Mouse (Mus musculus) B cell, adult 2 months (primary cell): Measurements from ENCODE around the gene Rhag.

ENCODE experiments used
- DNase-seq, 2 experiments: peaks; one replicate each; pipeline ENCODE4 v3.0.0; 2022

Gene Rhag

DNA sequence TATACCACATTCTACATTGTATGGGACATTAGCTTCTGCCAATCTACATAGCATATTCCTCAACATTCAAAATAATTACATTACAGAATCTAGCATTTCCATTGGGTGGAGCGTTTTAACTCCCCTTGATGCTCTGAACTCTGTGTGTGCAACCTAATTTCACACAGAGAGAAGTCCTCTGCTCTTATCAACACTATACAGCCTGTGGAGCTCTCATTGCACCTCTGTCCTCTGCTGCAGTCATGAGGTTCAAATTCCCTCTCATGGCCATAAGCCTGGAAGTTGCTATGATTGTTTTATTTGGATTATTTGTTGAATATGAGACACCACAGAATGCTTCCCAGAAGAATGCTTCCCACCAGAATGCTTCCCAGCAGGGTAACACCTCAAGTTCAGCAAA, at the start of gene Rhag:
Gene Rhag (plus strand): TSS at position 193 of the 400 bp plus-strand sequence.
- no peak for DNase-seq

DNA sequence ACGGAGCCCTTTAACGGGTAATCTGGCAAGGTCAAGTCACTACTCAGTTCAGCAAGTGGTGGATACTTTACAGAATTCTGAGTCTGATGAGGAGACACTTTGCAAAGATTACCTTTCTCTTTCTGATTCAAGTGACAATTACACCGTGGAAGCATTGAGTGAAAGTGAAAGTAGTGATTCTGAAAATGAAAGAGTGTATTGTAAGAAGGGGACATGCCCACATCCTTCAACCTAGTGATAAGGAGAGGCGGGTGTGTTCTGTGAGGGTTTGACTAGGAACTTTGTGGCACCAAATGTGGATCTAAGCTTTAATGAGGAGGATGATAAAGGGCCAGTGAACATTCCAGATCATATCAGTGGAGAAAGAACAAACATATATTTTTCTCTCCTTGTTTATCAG, 47.3 kb upstream of the Rhag start:
- DNase-seq, result no peak

DNA sequence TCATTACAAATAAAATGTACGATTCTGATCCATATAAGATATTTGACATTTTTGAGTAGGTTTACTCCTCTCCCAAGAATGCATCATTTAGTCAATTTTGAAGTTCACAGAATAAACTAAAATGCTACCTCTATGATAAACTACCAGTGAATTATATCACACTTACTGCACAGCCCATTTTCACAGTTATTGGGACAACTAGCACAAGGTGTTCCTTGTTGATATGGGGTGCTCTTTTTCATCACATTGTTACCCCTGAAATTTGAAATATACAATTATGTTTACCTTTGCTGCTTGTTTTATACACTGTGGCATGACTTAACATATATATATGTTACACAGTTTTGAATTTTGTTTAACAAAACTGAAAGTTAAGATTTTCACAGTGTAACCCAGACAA, 43.8 kb upstream of the Rhag start:
- no peak for DNase-seq

DNA sequence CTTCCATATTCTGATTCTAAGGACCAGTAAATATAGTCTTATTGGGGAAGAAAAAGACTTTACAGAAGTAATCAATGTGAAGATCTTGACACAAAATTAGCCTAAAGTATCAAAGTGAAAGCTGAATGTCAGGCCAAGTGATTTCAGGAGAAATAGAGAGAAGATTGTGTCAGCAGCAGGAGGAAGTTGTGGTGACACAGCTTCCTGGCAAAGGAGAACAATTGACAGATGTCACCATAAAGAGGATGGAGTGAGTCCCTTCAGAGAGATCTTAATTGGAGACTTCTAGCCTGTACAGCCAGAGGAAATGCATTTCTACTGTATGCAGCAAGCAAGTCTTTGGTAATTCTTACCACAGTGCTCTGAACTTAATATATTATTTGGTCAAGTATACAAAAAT, 21.0 kb upstream of the Rhag start:
- DNase-seq, result no peak

DNA sequence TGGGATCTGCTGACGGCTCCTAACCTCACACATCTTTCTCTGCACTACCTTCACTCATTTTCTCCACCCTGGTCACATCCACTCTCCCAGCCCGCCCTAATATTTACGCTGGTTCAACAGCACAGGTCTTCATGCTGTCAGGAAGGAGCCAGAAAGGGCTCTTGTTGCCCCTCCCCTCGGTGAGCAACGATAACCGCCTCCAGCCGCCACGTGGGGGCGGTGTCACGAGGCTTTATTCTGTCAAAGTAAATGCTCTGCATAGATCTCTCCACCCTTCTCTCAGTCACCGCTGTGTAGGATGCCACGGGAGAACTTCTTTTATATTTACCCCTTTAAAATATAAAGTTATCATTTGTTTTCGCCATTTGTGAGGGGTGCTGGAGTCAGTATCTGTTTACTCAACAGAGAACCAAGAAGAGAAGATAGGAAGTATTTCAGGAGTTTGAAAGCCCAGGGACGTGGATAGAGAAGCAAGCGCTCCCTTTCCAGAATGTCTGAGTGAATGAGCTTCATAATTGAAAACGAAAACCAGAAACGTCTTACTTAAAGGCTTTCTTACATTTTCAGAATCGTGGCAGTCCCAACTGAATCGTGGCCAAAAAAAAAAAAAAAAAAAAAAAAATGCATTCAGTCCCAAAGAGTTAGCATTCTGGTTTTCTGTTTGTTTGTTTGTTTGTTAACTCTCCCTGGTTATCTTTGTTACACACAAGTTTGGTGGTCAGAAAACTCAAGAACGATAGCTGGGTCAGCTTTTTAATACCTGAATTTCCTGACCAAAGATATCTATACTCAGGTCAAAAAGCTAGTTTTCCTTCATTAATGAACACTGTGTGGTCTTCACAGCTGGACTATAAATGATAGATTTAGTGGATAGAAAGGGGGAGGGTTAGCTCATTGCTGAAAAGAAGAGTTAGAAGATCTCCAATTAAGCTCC, 16.7 kb upstream of the Rhag start:
- peak in 1 of 2 experiments; percentile 2 for DNase-seq

DNA sequence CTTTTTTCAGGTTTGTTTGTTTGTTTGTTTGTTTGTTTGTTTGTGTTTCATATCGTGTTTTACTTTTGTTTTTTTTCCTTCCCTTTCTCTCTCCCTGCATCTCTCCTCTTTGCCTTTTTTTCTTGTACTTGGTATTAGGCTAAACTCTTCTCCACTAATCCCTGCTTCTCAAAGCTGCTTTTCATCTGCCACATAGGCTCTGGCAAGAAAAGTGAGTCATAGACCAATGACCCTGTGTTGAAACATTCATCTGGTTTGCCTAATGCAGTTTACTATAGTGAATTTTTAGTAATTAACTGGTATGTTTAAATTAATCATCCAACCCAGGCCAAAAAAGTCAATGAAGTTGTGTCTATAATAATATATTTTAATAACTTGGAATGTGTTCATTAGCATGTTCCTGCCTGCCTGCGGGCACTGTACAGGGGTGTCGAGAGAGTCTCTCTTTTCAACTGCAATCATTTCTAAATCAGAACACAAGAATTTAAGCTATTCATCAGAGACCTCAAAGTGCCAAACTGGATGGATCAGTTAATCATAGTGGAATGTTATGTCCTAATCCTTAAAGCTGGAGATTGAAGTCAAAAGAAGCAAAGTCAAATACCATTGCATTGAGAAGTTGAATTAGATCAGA, 8.1 kb upstream of the Rhag start:
- DNase-seq, result no peak

DNA sequence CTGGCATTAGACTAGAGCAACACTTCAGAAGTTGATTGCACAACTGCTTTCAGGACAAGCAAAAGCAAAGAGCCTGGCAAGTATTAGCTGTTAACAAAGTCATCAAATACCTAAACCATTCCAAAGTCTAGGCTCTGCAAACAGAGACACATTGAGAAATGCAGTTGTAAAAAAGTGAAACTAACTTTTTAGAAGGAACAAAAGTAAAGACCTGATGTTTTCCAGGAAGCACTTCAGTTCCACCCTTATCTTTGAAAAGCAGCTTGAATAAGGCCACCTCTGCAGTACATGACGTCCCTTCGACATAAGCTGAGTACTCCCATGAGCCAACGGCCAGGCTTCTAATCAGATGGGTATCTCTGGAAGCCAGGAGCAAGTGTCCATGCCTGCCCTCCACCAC, 4.4 kb upstream of the Rhag start:
- no peak for DNase-seq

DNA sequence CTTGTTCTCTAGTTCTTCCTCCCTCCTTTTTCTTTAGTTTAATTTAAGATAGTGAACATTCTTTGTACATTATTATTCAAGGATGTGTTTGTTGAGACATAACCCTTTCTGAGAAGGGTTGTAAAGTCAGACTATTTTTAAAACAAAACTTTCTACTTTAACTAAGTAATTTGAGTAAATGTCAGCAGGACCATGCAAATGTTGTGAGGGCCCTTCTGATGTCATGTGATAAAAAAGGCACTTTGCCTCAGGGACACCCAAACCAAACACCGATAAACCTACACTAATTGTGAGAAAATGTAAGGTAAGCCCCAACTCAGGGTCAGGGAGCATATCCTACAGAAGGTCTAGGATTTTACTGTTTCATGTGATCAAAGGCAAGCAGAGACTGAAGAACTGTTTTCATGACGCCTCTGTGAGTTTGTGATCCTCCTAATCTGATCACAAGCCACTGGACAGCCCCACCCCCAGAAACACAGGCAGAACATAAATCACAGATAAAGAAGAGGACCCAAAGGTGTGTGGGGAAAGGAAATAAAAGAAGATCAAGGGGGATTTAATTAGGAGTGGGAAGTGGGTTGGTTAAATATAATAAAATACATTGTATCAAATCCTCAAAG, 3.9 kb upstream of the Rhag start, which contains the start of gene Crisp2:
Gene Crisp2 (minus strand): TSS at position 51 of the 620 bp plus-strand sequence.
- no peak for DNase-seq

DNA sequence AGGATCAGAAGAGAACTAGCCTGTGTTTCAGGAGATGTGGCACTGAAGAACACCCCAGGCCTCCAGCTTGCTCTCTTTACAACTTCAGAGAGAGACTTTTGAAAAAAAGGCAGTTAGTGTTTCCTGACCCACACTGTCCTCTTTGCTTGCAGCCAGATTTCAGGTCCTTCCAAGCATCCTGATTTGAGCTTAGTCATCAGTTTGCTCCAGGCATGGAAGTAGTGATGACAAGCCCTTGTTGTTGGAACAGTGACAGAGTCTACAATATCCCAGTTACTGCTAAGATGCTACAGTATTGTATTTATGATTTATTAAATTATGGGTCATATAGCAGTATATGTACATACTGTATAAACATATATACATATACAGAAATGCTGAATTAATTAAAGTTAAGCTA, 2.9 kb upstream of the Rhag start:
- DNase-seq, result no peak

DNA sequence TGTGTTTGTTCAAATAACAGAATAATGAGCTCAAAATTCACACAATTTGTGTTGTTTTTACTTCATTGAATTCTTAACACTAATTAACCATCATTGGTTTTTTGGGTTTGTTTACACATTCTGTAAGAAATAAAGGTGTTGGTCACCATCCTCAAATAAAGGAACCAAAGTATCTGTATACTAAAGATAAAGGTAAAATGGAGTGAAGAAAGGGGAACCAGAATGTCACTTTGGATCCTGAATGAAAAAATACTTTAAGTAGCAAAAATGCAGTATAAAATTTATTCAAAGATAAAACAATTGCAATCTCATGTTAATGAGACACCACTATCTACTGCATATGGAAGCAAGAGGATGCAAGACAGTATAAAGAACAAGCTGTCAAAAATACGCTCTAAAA, 634 bp downstream of the Rhag start:
- no peak for DNase-seq

DNA sequence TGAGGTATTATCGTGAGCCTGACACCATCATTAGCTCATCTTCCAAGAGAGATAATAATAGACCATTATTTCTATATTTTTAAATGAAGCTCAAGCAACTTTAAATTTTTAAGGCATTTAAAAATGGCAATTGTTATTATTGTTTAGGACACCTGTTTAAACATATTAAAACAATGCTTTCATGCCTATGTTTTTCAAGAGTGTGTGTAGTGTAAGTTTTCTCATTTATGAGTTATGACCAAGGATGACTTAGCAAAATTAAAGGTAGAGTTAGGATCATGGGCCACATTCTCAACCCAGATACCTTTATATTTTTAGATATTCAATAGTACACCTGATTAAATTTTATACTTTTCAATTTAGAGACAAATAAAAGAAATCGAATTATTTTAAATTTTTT, 1.3 kb downstream of the Rhag start:
- DNase-seq, result no peak

DNA sequence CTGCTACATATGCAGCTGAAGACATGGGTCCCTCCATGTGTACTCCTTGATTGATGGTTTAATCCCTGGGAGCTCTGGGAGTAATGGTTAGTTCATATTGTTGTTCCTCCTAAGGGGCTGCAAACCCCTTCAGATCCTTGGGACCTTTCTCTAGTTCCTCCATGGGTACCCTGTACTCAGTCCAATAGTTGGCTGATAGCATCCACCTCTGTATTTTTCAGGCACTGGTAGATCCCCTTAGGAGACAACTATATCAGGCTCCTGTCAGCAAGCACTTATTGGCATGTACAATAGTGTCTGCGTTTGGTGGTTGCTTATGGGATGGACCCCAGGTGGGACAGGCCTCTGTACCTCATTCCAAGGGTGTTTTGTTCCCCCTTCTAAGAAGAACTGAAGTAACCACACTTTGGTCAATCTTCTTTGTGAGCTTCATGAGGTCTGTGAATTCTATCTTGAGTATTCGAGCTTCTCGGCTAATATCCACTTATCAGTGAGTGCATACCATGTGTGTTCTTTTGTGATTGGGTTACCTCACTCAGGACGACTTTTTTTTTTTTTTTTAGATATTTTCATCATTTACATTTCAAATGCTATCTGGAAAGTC, 6.5 kb downstream of the Rhag start:
- no peak for DNase-seq

DNA sequence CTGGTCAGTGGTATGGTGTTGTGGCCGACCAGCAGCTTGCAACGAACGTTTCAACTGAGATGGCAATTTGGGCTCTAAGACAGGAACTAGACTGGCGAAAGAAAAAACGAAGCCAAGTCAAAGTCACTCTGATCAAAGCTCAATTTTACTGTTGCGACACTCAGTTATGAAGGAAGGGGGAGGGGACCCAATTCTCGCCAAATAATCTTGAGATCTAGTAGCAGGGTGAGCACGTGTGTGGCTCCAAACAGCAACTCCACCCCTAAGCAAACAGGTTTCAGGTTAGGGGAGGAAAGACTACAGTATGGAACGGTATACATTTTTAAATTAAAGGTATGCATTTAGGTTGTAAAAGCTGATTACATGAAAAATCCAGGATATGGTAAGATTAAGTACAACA, 10.6 kb downstream of the Rhag start:
- DNase-seq, result no peak

DNA sequence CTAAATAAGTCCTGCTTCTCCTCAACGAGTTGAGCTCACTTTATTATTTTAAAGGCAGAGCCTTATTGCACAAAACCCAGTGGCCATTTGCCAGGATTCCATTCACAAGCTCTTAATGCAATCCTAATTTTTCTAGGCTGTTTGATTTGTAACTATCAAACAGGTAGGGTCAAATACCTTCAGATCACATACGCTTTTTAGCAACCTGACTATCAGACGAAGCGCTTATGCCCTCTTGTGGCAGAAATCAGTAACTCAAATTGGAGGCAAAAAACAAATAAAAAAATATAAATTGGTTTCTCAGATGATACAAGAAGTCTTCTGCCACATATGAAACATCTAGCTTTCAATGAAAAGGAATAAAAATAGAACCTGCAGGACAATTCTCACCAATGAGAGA, 12.9 kb downstream of the Rhag start:
- DNase-seq, result no peak

DNA sequence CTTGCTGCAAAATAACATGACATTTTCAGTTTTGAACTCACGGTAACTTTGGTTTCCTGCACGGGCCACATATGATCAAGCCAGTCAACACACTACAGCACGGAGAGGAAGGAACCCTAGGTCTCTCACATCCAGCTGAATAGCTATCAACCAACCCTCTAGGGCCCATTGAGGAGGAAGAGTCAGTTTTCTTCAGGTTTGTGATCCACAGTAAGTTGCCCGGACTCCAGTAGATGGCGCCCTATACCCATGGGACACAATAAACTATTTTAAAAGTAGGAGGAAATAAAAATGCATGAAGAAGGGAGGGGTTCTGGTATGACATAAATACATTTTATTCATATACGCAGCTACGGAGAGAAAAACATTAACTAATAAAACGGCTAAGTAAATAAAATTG, 13.6 kb downstream of the Rhag start:
- peak; percentile 36 to 41 for DNase-seq

DNA sequence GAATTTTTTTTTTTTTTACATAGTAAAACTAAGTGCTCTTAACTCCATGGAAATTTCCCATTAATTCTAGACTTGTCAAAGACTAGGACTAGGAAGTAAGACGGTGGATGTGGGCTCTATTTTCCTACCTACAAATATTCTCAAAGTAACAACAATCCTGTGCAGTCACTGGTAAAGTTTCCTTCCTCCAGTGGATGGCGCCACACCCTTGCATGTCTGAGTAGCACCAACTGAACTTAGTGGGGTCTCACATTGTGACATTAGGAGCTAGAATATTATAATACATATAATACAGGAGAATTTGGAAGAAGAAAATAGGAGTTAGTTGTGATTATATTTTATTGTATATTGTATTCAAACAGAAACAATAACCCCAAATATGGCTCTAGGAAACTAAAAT, 20.9 kb downstream of the Rhag start:
- DNase-seq, result no peak

DNA sequence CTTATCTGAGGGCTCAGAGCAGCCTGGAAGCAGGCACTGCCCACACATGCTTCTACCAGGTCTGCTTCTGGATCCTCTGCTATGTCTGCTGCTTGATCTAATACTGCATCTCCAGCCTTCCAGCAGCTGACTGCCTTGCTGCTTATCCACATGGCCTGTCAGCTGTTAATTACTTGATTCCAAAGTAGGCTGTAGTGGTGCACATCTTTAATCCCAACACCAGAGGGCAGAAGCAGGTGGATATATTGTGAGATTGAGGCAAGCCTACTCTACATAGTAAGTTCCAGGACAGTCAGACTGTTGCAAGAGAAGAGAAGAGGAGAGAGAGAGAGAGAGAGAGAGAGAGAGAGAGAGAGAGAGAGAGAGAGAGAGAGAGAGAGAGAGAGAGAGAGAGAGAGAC, 26.4 kb downstream of the Rhag start:
- DNase-seq, result no peak

DNA sequence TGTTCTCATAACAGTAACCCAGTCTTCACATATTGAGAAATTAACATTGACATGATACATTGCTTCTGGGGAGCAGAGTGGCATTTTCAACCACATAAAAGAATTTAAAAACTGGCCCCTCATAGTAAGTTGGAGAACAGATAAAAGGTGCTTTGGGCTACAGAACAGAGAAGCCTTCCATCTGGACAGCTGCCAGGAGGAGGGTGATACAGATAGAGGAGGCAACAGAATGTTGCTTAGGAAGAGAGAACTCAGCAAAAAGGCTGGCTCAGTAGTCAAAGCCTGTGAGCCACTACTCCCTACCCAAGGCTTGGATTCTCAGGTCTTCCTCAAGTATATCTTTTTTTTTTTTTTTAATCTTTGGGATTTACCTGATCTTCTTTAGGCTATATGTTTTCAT, 44.1 kb downstream of the Rhag start:
- DNase-seq, result no peak

DNA sequence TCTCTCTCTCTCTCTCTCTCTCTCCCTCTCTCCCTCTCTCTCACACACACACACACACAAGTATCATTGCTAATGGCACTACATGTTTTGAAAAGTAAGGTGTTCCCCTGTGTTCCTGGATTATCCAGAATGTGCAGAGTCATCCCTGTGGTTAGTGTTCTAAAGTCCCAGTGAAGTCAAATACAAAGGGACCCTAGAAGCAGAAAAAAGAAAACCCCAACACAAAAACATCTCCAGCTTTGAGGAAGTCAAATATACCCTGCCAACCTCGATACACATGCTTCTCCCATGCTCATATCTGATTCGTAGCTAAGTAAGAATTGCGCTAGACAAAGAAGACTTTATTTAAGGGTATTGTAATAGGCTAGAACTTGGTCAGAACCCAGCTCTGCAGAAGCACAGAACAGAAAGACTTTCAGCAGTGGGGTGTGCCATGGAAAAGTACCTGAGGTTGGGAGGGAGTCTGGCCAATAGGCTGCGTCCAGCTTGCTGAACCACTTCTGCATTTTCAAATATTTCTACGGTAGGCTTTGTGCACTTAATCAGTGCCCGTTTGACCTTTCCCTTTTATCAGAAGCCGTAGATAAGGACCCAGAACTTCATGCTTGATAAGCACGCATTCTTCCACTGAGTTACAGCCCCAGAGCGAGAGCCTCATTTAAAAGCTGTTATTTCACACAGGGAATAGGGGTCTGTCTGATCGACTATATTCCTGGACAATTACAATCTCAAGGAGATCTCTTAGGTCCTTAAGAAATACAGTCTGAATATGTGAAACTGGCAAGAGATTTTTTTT, 58.2 kb downstream of the Rhag start:
- no peak for DNase-seq

DNA sequence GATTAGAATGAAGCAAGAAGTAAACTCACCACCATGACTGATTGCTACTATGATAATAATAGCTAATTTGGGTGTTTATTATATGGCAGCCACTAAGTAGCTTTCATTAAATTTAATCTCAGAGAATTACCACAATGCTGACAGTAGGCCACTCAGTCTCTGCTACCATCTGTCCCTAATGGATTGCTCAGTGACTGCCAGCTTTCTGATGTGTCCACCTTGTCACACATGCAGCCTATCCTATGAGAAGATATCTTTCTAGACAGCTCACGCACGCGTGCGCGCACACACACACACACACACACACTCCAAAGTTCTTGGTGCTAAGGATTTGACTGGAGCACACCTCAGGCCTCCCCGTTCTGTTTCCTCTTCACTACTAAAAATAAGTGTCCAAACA, 61.7 kb downstream of the Rhag start:
- no peak for DNase-seq

DNA sequence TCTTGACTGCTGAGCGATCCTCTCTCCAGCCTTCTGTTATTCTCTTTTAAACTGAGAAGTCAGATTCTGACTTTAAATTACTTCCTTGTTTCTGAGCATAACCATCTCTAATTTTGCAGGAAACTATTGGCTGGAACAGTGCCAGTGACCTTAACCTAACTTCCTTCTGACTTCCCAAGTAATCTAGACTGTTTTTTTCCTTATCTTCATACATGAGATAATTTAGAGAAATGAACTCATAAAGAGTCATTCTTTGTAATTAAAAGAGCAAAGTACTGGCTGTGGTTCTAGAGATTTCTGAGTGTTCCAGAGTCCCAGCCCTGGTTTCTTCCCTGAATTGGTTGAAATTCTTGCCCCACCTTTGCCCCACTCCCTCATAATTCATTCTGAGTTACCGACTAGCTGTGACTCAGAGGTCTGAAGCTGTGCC, 62.7 kb downstream of the Rhag start:
- DNase-seq, result no peak

DNA sequence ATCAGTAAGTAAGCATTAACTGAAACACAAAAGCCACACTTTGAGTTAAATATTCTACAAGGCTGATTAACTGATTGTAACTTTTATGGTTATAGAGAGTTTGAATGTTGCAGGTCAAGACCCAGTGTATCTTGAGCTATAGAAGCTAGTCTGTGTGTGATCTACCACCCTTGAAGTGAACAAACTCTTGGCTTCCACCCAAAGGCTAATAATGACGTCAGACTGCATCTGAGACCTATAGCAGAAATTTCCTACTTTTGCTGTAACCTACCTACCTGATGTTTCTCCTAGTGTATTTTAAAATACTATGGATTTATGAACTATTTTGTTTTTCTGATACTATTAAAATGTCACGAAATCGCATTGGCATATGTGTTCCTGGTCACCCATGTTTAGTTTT, 63.8 kb downstream of the Rhag start:
- DNase-seq, result no peak

DNA sequence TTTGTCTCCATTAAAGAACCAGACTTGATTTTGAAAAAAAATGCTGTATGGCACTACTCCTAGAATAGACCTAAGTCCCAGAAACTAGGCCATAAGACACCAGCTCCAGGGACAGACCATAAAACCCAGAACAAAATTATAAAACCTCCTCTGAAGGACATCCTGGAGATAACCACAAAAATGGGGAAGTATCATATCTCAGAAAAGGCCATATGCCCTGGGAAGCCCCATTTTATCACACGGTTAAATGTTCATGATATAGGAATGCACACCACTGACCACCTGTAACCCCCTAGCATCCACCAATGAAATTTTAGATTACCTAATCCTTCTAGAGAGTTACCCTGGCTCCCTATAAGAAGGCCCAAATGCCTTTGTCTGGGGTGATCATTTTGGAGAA, 64.6 kb downstream of the Rhag start:
- no peak for DNase-seq
